Mouse (Mus musculus) thymus, adult 2 months (tissue): Measurements from ENCODE around the gene Abcc4.

Experiments used
- CTCF ChIP-seq: fragments of 200-500 bp; IDR thresholded peaks from 2 replicates; pipeline ENCODE4 v1.5.1; 2012; ENCODE audit warnings: mild to moderate bottlenecking, control low read depth, low read length, moderate library complexity, borderline replicate concordance; ENCODE audit not compliant: control insufficient read depth, poor library complexity, insufficient read depth; ENCODE audit errors: extremely low read depth
- POLR2A ChIP-seq: fragments of 200-500 bp; IDR thresholded peaks from 2 replicates; pipeline ENCODE4 v1.6.1; 2012; ENCODE audit warnings: mild to moderate bottlenecking, low read length, control low read depth, moderate library complexity; ENCODE audit not compliant: control insufficient read depth, poor library complexity, insufficient read depth; ENCODE audit errors: extremely low read depth

DNA sequence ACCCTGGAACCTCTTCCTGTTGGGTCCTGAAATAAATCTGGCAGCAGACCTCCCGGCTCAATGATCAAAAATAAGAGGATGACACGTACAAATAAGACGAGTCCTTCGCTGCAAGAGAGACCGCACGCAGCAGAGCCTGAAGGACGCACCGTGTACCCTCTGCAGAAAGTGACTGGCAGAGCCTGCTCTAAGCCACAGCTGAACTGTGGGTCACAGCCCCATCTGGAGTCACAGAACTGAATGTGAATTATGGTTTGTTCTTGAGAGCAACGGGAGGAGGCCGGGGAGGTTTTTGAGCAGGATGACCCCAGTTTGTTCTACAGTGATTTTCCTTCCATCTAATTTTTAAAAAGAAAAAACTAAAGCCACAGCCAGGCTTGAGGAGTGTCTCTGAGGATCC lies 6.5 kb downstream of the Abcc4 start:
- TF ChIP-seq CTCF: no peak
- TF ChIP-seq POLR2A: no peak
